Mouse (Mus musculus) B cell, adult 62 days (primary cell): Measurements from ENCODE around the gene Cacna1c. TPM values are rescaled to one million over a fixed set of nuclear protein-coding genes. Genes with fewer than 3 reads are reported as not detected.

Experiments used
- total RNA-seq: library from RNA; stranded (reverse); gene quantifications from 4 replicates; pipeline ENCODE4 v1.2.4, GENCODE M21; 2023

The Cacna1c gene
- 0.17 to 0.24 TPM in 2 of 4 replicates, not detected in the others for total RNA-seq

GRCm38 (mm10) chr6:119196382-119197305, at the start of gene Cacna1c:
Cacna1c (minus strand) TSS chr6:119196418.

GRCm38 (mm10) chr6:119236241-119236640, 40.0 kb upstream of the Cacna1c start, which contains the start of gene Cacna2d4:
Cacna2d4 (plus strand) TSS chr6:119236526.

GRCm38 (mm10) chr6:119175078-119175853, 21.0 kb downstream of the Cacna1c start, which contains the start of gene Dcp1b:
Dcp1b (plus strand) TSS chr6:119175253.

GRCm38 (mm10) chr6:118561745-118562609, 634.2 kb downstream of the Cacna1c start, which contains the start of gene Ankrd26:
Ankrd26 (minus strand) TSS chr6:118562226.

Other genes starting within 250 kb of the Cacna1c start
- 23.1 to 25.6 TPM (median 24.5 TPM) in 4 replicates for gene Dcp1b, start 21.2 kb downstream of the Cacna1c start, total RNA-seq
- 0.86 to 3.0 TPM (median 1.9 TPM) in 4 replicates for gene Cacna2d4, start 40.1 kb upstream of the Cacna1c start, total RNA-seq
- 0.53 to 1.9 TPM (median 0.78 TPM) in 4 replicates for gene Lrtm2, start 134.3 kb upstream of the Cacna1c start, total RNA-seq
- 32.8 to 36.1 TPM (median 34.7 TPM) in 4 replicates for gene Adipor2, start 221.3 kb upstream of the Cacna1c start, total RNA-seq